Mouse (Mus musculus): ENCODE data around the gene Ptger2. TPM values are rescaled to one million over a fixed set of nuclear protein-coding genes. Genes with fewer than 3 reads are reported as not detected.

Gene Ptger2
- 10 to 100 TPM; 25.2 to 35.7 TPM for polyA plus RNA-seq (2017; shearing (Covaris generic))

DNA sequence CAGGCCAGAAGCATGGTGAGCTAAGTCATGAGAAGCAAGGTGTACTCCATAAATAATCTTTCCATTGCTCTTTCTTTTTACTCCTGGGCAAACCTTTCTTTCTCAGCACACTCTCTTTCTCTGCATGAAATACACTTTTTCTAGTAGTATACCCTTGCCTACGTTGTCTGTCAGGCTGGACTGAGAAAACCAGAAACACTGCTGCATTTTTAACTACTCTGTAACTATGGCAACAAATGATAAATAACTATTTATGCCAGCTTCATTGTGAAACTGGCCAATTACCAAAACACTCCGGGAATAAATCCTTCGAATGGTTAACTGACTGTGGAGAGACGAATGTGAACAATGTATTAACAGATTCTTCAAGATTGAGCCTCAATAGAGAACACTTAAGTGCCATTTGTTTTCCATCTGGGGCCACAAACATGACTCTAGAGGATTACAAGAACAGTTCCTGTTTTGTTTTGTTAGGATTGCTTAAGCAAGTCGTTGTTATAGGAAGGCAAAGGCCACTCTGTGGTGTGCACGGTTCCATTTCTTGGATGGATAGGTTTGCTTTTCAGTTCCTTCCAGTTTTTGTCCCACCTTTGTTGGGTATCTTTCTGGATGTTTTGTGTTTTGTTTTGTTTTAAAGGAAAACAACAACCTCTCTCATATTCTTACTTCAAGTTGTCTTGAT, at the start of gene Ptger2:
Ptger2 (plus strand) TSS at position 522 of the 682 bp plus-strand sequence.

Other genes starting within 250 kb of the Ptger2 start
- under 1 TPM in 1 of 2 experiments, not detected in 1; 0.96 TPM for gene Gm8267, start 237.9 kb upstream of the Ptger2 start, polyA plus RNA-seq (2017; shearing (Covaris generic))
- gene Ptgdr, start 128.8 kb upstream of the Ptger2 start, polyA plus RNA-seq (2017; shearing (Covaris generic)): not detected
- gene Gpr137c, start 231.5 kb downstream of the Ptger2 start, polyA plus RNA-seq (2017; shearing (Covaris generic)): 1 to 10 TPM in 1 of 2 experiments, under 1 TPM in 1; 0.63 to 2.6 TPM
- 10 to 100 TPM; 12.6 to 14.3 TPM for gene Txndc16, start 232.1 kb downstream of the Ptger2 start, polyA plus RNA-seq (2017; shearing (Covaris generic))